Mouse (Mus musculus) small intestine, adult 2 months (tissue): ENCODE measurements around the gene Maneal.

Experiments
- CTCF ChIP-seq: fragments of 200-500 bp; IDR thresholded peaks from 2 replicates; pipeline ENCODE4 v1.5.1; 2012; ENCODE audit warnings: low read depth, mild to moderate bottlenecking, control low read depth, inconsistent platforms, low read length, moderate library complexity, mixed read lengths; ENCODE audit not compliant: insufficient replicate concordance, insufficient read length; ENCODE audit errors: extremely low read depth
- POLR2A ChIP-seq: fragments of 200-500 bp; IDR thresholded peaks from 2 replicates; pipeline ENCODE4 v1.6.1; 2012; ENCODE audit warnings: low read depth, mild to moderate bottlenecking, control low read depth, inconsistent platforms, low read length, moderate library complexity

- TF ChIP-seq CTCF = peak; percentile 25; the same call in 1 of the 2 replicates
- no peak for TF ChIP-seq POLR2A
Observed at GRCm38 (mm10) chr4:124840998-124841397, 21.0 kb downstream of the Maneal start.
